Mouse (Mus musculus) lung, postnatal 4 days (tissue): ENCODE results near the gene Amn1.
A peak's percentile ranks its signal among the peaks of the same experiment; 100 is the strongest.
"Not testable (repeated sequence)": the region's sequence is repeated elsewhere in the genome, so short reads cannot be mapped to it uniquely, and the experiment has no call there.

ENCODE experiments used
- DNase-seq, 2 experiments: peaks; one replicate each; pipeline ENCODE4 v3.0.0; 2021

Gene Amn1

GRCm38 (mm10) chr6:149188041-149188924 lies at the start of gene Amn1:
Amn1 (minus strand) TSS chr6:149188712.
- DNase-seq: peak; percentile 97 to 98

GRCm38 (mm10) chr6:149236807-149237206 lies 48.3 kb upstream of the Amn1 start:
- DNase-seq: peak in 1 of 2 experiments; percentile 29

GRCm38 (mm10) chr6:149233918-149234317 lies 45.4 kb upstream of the Amn1 start:
- DNase-seq: no peak

- no peak for DNase-seq
These were observed 36.2 kb upstream of the Amn1 start for GRCm38 (mm10) chr6:149224751-149225150.

GRCm38 (mm10) chr6:149221296-149221695 lies 32.8 kb upstream of the Amn1 start:
- no peak for DNase-seq

GRCm38 (mm10) chr6:149198572-149198971 lies 10.1 kb upstream of the Amn1 start:
- no peak for DNase-seq

- no peak for DNase-seq
These were observed 8.6 kb upstream of the Amn1 start for GRCm38 (mm10) chr6:149197116-149197515.

GRCm38 (mm10) chr6:149193276-149193905 lies 4.9 kb upstream of the Amn1 start:
- peak; percentile 34 to 44 for DNase-seq

- DNase-seq: not testable (repeated sequence)
These were observed 3.4 kb upstream of the Amn1 start for GRCm38 (mm10) chr6:149191951-149192350.

- no peak for DNase-seq
These were observed 919 bp upstream of the Amn1 start for GRCm38 (mm10) chr6:149189340-149189922.

GRCm38 (mm10) chr6:149188925-149189257 lies 379 bp upstream of the Amn1 start:
- no peak for DNase-seq

GRCm38 (mm10) chr6:149187371-149187770 lies 1.1 kb downstream of the Amn1 start:
- DNase-seq: no peak

GRCm38 (mm10) chr6:149184007-149184406 lies 4.5 kb downstream of the Amn1 start:
- DNase-seq: no peak

GRCm38 (mm10) chr6:149179064-149179463 lies 9.4 kb downstream of the Amn1 start:
- no peak for DNase-seq

- DNase-seq: peak; percentile 16 to 51
These were observed 13.5 kb downstream of the Amn1 start for GRCm38 (mm10) chr6:149174932-149175570.

- no peak for DNase-seq
These were observed 14.5 kb downstream of the Amn1 start for GRCm38 (mm10) chr6:149173831-149174625.

GRCm38 (mm10) chr6:149169965-149170364 lies 18.5 kb downstream of the Amn1 start:
- DNase-seq: not testable (repeated sequence)

- DNase-seq: no peak
These were observed 20.1 kb downstream of the Amn1 start for GRCm38 (mm10) chr6:149168436-149168835.

- no peak for DNase-seq
These were observed 20.8 kb downstream of the Amn1 start for GRCm38 (mm10) chr6:149167672-149168071.

GRCm38 (mm10) chr6:149167038-149167437 lies 21.5 kb downstream of the Amn1 start:
- DNase-seq: not testable (repeated sequence)

- no peak for DNase-seq
These were observed 33.3 kb downstream of the Amn1 start for GRCm38 (mm10) chr6:149155031-149155841.
